Mouse (Mus musculus): ENCODE measurements around the gene Ccser1.

Gene Ccser1

GRCm38 (mm10) chr6:61687002-61687401 lies 506.9 kb downstream of the Ccser1 start:
- DNase-seq (ENCODE audit: low read depth, low spot score) = no peak

DNA sequence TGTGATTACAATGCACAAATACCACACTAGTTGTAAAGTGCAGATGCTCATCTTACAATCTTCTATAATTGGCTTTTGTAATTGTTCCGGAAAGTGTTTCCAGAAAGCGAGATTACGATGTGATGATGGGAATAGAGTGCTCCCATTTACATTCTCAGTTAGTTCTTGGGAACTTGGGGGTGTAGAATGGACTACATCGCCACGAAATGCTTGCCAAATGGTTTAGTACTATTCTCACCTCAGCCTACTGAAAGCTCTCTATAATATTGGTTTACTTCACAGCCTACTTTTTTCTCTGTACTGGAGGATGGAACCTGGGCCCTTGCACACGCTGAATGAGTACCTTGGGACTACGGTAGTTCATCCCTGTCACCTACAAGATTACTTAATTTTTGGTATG lies 522.9 kb downstream of the Ccser1 start:
- no peak for DNase-seq (ENCODE audit: low read depth, low spot score)

GRCm38 (mm10) chr6:61721220-61721619 lies 541.1 kb downstream of the Ccser1 start:
- no peak for DNase-seq (ENCODE audit: low read depth, low spot score)

DNA sequence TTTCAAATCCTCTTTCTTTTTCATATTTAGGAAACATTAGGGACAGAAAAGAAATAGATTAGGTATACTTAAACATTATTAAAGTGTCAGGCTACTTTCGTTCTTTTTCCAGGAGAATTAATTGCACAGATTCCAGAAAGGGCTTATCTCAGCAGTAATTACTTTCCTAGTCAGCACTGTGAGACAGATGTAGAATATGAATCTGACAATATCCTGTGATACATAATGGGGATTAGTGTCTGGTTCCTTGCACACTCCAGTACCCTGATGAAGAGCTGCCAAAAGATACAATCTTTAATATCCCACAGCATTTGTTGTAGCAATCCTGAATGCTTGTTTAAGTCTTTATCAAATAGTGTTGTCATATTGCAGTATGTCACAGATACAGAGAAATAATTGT lies 548.9 kb downstream of the Ccser1 start:
- DNase-seq (ENCODE audit: low read depth, low spot score) = no peak

DNA sequence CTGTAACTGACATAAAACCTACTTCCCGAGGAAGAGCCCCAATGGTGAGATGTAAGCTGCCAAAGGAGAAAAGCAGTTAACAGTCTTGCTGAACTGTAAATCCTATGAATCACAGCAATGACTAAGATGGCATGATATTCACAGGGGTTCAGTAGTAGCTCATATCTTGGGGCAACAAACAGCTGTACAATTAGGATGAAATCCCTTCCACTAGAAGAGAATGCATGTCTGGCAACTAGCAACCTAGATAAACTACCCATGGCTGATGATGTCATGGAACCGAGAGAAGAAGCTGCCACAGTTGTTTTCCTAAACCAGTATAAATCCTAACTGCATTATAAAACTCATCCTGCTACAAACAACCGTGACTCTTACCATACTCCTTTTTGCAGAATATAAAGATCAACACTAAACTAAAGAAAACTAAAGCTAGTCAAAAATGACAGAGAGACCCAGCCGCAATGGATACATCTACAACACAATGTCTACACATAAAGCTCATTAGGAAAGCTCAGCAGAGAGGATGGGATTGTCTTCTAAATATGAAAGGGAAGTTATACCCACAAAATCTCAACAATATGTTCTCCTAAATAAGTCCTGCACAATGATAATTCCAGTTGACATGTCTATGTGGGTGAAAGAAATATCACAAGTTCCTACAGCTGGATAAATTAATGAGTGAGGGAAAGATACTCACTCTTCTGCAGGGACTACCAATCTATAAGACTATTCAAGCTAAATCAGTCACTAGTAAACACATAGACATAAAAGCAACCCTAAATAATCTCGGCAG lies 550.2 kb downstream of the Ccser1 start:
- no peak for DNase-seq (ENCODE audit: low read depth, low spot score)

- no peak for DNase-seq (ENCODE audit: low read depth, low spot score)
Measured at GRCm38 (mm10) chr6:61746346-61746745, 566.2 kb downstream of the Ccser1 start.

GRCm38 (mm10) chr6:61762135-61762534 lies 582.0 kb downstream of the Ccser1 start:
- DNase-seq (ENCODE audit: low read depth, low spot score) = no peak

DNA sequence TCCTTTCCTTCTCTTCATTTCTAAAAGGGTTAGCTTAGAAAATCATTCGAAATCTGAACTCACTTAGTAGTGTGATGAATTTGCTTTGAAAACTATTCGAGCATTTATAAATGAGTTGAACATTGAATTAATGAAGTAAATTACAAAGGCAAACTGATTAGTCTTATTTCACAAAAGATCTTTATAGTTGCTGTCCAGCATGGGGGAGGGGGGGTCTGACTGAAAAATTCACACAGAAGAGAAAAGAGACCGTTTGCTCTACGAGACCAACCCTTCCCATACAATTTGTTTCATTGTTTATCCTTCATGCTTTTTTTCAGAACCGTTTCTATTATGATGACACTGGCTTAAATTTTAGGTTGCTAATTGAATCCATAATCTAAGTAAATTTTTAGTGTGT lies 583.3 kb downstream of the Ccser1 start:
- DNase-seq (ENCODE audit: low read depth, low spot score) = no peak

DNA sequence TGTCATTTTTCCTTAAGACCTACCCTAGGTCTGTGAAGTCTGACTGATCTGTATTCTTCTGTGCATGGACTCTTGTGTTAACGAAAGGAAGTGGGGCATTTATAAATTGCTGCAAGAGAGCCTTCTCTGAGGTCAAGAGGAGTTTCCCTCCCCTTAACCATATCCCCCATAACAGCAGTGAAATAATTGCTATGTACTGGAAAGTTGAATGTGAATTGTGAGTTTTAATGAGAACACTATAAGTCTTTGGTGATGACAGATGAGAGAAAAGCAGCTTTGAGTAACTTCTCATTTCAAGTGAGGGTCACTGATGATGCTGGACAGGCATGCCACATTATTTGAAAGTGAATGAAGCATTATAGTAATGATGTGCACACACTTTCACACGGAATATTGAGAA lies 585.7 kb downstream of the Ccser1 start:
- no peak for DNase-seq (ENCODE audit: low read depth, low spot score)

GRCm38 (mm10) chr6:61767151-61767550 lies 587.0 kb downstream of the Ccser1 start:
- no peak for DNase-seq (ENCODE audit: low read depth, low spot score)

DNA sequence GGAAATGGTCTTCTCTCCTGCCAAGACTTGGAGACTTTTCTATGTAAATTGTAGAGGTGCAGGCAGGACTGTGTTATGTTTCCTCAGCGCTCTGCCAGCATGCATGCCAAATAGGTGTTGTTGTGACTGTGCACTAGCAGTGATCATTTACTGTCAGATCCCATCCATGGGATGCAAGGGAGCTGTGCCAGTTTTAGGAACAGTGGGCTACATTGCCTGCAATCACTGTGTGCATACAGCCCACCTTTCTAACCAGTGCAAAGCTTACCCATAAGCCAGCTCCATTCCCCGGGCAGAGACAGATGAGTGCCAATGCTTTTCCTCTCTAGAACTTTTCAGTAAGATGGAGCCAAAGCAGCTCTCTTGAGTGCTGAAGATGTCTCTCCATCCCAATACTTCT lies 606.6 kb downstream of the Ccser1 start:
- no peak for DNase-seq (ENCODE audit: low read depth, low spot score)

DNA sequence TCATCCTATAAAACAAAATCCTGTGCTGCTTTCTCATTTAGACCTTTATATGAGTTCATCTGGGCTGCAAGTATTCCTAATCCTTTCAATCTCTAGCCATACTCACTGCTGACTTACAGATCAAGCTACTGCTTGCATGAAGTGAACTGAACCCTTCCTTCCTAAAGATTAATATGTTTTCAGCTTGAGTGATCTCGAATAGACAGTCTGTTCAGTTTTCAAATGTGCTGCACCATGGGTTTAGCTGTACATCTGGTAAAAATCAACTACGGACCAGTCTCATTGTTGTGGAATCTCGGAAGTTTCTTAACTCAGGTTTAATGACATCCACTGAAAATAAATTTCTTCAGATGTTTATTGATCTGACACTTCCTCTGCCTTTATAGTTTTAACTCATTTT lies 620.8 kb downstream of the Ccser1 start:
- no peak for DNase-seq (ENCODE audit: low read depth, low spot score)

DNA sequence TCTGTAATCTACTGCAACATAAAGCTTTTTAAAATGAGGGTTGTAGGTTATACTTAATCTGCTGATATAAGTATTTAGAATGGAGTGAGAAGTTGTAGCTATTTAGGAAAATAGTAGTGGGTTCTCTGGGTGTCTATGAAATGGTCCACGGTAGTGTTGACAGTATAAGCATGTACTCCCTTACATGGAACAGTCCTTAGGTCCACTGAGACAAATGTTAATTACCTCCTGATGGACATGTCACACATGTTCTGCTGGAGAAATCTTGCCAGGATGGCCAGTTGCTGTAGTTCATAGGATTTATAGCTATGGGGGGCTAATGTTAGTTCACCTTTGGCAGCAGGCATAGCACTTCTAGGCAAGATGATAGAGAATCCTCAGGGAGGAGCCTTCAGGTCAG lies 625.4 kb downstream of the Ccser1 start:
- DNase-seq (ENCODE audit: low read depth, low spot score) = no peak

DNA sequence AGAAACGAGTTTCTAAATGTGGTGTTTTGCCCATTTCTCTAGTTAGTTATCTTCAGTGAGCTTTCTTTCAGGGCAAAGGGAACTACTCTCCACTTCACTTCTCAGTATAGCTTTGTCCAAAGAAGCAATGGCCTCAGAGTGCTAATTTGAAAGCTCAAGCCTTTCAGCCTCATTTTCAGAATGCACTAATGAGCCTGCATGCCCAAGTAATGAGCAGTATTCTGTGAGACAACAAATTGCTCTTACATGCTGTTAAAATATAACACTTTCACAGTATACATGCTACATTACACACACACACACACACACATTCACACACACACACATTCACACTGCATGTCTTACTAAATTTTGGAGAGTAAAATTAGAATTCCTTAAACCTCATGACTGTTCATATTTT lies 637.6 kb downstream of the Ccser1 start:
- DNase-seq (ENCODE audit: low read depth, low spot score) = no peak

- no peak for DNase-seq (ENCODE audit: low read depth, low spot score)
Measured at GRCm38 (mm10) chr6:61876302-61876701, 696.2 kb downstream of the Ccser1 start.

DNA sequence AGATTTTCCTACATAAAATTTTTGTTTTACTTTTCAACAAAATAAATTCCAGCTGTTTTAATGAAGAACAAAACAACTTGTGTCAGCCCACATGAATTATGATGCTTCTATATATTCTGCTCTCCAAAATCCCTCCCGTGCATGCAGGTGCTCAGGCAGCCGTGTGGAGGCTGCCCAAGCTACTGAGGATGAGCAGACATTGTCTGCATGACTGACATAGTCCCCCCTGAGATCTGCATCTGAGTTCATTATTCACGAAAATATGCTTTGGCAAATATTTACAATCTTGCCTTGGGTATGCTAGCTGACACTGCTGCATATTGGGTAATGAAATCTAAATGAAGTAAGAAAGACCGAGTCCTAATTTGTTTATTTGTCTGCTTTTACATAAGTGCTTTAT lies 718.1 kb downstream of the Ccser1 start:
- no peak for DNase-seq (ENCODE audit: low read depth, low spot score)

DNA sequence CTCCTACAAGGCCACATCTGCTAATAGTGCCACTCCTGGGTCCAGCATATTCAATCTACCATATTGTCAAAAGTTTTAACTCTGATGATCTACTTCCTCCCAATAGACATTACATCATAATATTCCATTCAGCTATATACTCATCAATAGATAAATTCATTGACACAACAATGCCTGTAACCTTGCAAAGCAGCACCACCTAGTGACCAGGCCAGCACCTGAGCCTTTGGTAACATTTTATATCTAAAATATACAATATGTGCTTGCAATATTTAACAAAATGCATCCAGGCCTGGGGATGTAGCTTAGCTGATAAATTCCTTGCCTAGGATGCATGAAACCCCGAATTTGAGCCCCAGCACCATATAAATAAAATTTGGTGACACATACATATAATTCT lies 722.6 kb downstream of the Ccser1 start:
- no peak for DNase-seq (ENCODE audit: low read depth, low spot score)

GRCm38 (mm10) chr6:61912896-61913295 lies 732.8 kb downstream of the Ccser1 start:
- no peak for DNase-seq (ENCODE audit: low read depth, low spot score)

DNA sequence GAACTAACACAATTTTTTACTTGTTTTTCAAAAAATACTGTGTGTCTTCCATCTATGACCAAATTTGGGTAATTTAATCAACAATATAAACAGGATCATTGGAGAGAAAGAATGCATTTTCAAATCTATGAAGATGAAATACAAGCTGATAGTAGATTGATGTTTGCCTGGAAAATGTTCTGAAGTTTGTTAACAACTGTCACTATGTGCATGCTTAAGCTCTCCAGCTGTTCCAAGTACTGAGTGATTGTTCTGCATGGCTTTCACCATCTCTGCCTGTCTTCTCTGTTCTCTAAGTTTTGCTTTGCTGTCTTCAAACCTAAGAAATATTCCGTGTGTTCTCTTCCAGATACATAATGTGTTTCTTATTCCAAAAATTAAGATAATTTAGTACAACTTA lies 751.5 kb downstream of the Ccser1 start:
- no peak for DNase-seq (ENCODE audit: low read depth, low spot score)

GRCm38 (mm10) chr6:61936656-61937055 lies 756.5 kb downstream of the Ccser1 start:
- no peak for DNase-seq (ENCODE audit: low read depth, low spot score)

GRCm38 (mm10) chr6:61939236-61939635 lies 759.1 kb downstream of the Ccser1 start:
- DNase-seq (ENCODE audit: low read depth, low spot score) = no peak

- DNase-seq (ENCODE audit: low read depth, low spot score) = no peak
Measured at GRCm38 (mm10) chr6:61953703-61954102, 773.6 kb downstream of the Ccser1 start.

- no peak for DNase-seq (ENCODE audit: low read depth, low spot score)
Measured at GRCm38 (mm10) chr6:61976878-61977277, 796.8 kb downstream of the Ccser1 start.

- DNase-seq (ENCODE audit: low read depth, low spot score) = no peak
Measured at GRCm38 (mm10) chr6:61978379-61978778, 798.3 kb downstream of the Ccser1 start.
